Mouse (Mus musculus) stomach, postnatal 0 days (tissue): ENCODE data around the gene Cpeb4.

Experiments
- CTCF ChIP-seq: IDR thresholded peaks from 2 replicates; pipeline ENCODE4 v1.5.1; 2016; ENCODE audit warnings: antibody characterized with exemption, low read depth, mild to moderate bottlenecking, moderate library complexity
- EP300 ChIP-seq: optimal IDR thresholded peaks from 2 replicates; pipeline ENCODE3; 2016; ENCODE audit warnings: antibody characterized with exemption

GRCm38 (mm10) chr11:31907650-31908049, 35.6 kb downstream of the Cpeb4 start:
- TF ChIP-seq CTCF (no peak), EP300 (no peak)
